In the genomic region with DNA sequence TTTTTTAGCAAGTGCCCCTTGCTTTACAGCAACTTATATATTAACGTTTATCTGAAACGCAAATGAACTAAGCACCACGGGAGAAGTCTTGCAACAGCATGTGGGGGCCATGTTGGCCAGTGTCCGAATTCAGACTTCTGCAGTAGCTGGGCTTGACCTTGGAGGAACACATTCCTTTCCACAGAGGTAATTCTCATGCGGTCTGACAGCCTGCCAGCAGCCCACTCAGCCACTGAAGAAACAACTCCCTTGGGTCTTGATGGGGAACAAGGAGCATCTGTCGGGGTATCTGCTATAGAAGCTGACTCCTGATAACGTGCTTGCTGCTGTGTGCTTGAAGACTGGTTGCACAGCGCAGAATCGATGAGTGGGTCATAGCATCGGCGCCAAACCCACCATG, we compare ENCODE assay signal across 11 mouse cellular contexts.
DNase-seq lines count a peak whose midpoint lies in the region; ATAC-seq lines count a peak whose summit lies in the region.
"Had no signal": no experiment of that assay in that cellular context is flagged by ENCODE, and none has a peak within 500 bp of the region (broad histone marks: within the 10 kb centered on the region; RNA-seq: fewer than 3 reads in every experiment).

No protein-coding gene starts in this region.

- H3K27me3 ChIP-seq in midbrain, embryonic 15.5 days (replicated peaks) = no peaks in the 10 kb centered on the region
- H3K27me3 ChIP-seq: neural tube, embryonic 13.5 days had no signal

- H3K9ac ChIP-seq in midbrain, embryonic 15.5 days = no peak overlapping the region
- H3K9ac ChIP-seq: liver, embryonic 13.5 days; neural tube, embryonic 13.5 days had no signal

- H3K27ac ChIP-seq in midbrain, embryonic 15.5 days = no peak overlapping the region
- H3K27ac ChIP-seq: liver, embryonic 13.5 days; neural tube, embryonic 13.5 days had no signal

- no peaks in the 10 kb centered on the region for H3K4me1 ChIP-seq in midbrain, embryonic 15.5 days
- H3K4me1 ChIP-seq: neural tube, embryonic 13.5 days had no signal

- DNase-seq in cerebellum, postnatal 10 days = peak; percentile 38 to 44
- no peak for DNase-seq in cerebellum, adult 8-10 months
- peak; percentile 29 for DNase-seq in gastrocnemius, postnatal 10 days
- peak; percentile 71 to 72 for DNase-seq in heart, postnatal 14 days
- DNase-seq in lung, postnatal 10 days = peak; percentile 75
- no peak for DNase-seq in frontal cortex, adult 2 months (ENCODE audit: extremely low spot score in 1 of 2, low spot score in 1 of 2)
- no peak for DNase-seq in thymus, postnatal 10 days (ENCODE audit: low spot score in 2 of 2)
- DNase-seq: B cell, adult 2 months; liver, embryonic 13.5 days had no signal

- no peak overlapping the region for H3K4me3 ChIP-seq in midbrain, embryonic 15.5 days
- H3K4me3 ChIP-seq: liver, embryonic 13.5 days; neural tube, embryonic 13.5 days had no signal

- WGBS in midbrain, embryonic 15.5 days = 84% methylated on average over 11 of the region's 11 CpGs

- intact Hi-C loops in heart, postnatal 14 days (cut with DNase I) = no loop called here

- H3K36me3 ChIP-seq in midbrain, embryonic 15.5 days (replicated peaks) = no peaks in the 10 kb centered on the region
- H3K36me3 ChIP-seq: liver, embryonic 13.5 days; neural tube, embryonic 13.5 days had no signal

- no peak for ATAC-seq in midbrain, embryonic 15.5 days (replicated peaks)

- no peak overlapping the region for H3K4me2 ChIP-seq in midbrain, embryonic 15.5 days
- H3K4me2 ChIP-seq: liver, embryonic 13.5 days; neural tube, embryonic 13.5 days had no signal

- H3K9me3 ChIP-seq in midbrain, embryonic 15.5 days = no peaks in the 10 kb centered on the region
- H3K9me3 ChIP-seq: liver, embryonic 13.5 days; neural tube, embryonic 13.5 days had no signal

Comparison
In these comparisons a context has a peak if more than half of its experiments do, and no peak if none do; other contexts are left out.
1. DNase-seq: peak in cerebellum, postnatal 10 days (2 of 2), gastrocnemius, postnatal 10 days (single experiment), heart, postnatal 14 days (2 of 2) and lung, postnatal 10 days (single experiment); none in cerebellum, adult 8-10 months (single experiment), frontal cortex, adult 2 months (0 of 2) and thymus, postnatal 10 days (0 of 2).